Mouse (Mus musculus): Measurements from ENCODE around the gene Prpf3. TPM values are rescaled to one million over a fixed set of nuclear protein-coding genes. Genes with fewer than 3 reads are reported as not detected.

Gene Prpf3
- polyA plus RNA-seq, 1 experiment, result 100 TPM

DNA sequence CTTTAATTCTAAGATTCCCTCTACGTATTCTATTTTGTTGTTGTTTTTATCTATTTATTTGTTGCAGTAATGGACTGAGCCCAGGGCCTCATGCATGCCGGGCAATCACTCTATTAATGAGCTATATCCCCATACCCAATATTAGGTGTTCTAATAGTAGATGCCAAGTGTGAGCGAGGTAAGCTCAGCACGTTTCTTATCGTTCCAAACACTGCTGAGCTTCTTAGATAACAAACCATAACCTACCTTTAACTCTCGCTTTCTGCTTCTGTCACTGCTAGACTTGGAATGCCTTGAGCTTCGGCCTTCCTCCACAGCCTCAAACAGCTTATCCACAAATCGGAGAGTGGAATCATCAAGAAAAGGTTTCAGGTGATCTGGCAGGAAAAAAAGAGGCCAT lies 4.4 kb downstream of the Prpf3 start:
- Histone ChIP-seq H3K9me3 (replicated peaks; ENCODE audit: control insufficient read depth, insufficient read depth, low read length, poor library complexity, severe bottlenecking) (no peaks in the 10 kb centered on the region), H3K4me3 (ENCODE audit: low read depth, low read length) (no peak overlapping the region), H3K4me1 (ENCODE audit: control insufficient read depth, insufficient read depth, low read length) (no peaks in the 10 kb centered on the region), H3K36me3 (ENCODE audit: control insufficient read depth, insufficient read depth, low read length, poor library complexity, severe bottlenecking) (peaks cover 64% of the 10 kb centered on the region), H3K27me3 (ENCODE audit: control insufficient read depth, insufficient read depth, low read length, poor library complexity, severe bottlenecking) (no peaks in the 10 kb centered on the region), H3K27ac (ENCODE audit: insufficient read depth, low read length) (no peak overlapping the region), H3K9ac (ENCODE audit: low read depth, poor library complexity, severe bottlenecking) (no peak overlapping the region)
- TF ChIP-seq EP300 (IDR thresholded peaks at IDR 0.05; ENCODE audit: insufficient read depth, low read depth, low read length), result no peak
- no peak for TF ChIP-seq POLR2A (IDR thresholded peaks at IDR 0.05; ENCODE audit: insufficient read depth, low read length)
- no peak for TF ChIP-seq CTCF (IDR thresholded peaks at IDR 0.05; ENCODE audit: low read depth, low read length)

DNA sequence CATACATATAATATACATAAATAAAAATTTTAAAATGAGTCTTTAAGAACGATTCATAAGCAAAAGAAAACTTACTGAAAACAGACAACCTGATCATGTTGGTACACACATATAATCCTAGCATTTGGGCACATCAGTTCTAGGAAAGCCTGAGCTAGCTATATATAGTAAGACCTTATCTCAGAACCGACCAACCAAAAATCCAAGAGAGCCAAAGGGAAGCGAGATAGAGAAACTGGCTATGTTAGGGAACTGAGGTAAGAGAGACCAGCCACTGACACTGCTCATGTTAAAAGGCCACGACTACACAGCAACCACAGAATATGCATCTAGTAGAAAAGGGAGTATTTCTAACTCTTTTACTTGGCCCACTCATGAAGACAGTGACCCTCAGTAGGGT lies 5.1 kb downstream of the Prpf3 start:
- H3K36me3 ChIP-seq (ENCODE audit: control insufficient read depth, insufficient read depth, low read length, poor library complexity, severe bottlenecking), result peaks cover 71% of the 10 kb centered on the region
- H3K9ac ChIP-seq (ENCODE audit: low read depth, poor library complexity, severe bottlenecking), result no peak overlapping the region
- TF ChIP-seq EP300 (IDR thresholded peaks at IDR 0.05; ENCODE audit: insufficient read depth, low read depth, low read length) (no peak), POLR2A (IDR thresholded peaks at IDR 0.05; ENCODE audit: insufficient read depth, low read length) (no peak), CTCF (IDR thresholded peaks at IDR 0.05; ENCODE audit: low read depth, low read length) (no peak)

DNA sequence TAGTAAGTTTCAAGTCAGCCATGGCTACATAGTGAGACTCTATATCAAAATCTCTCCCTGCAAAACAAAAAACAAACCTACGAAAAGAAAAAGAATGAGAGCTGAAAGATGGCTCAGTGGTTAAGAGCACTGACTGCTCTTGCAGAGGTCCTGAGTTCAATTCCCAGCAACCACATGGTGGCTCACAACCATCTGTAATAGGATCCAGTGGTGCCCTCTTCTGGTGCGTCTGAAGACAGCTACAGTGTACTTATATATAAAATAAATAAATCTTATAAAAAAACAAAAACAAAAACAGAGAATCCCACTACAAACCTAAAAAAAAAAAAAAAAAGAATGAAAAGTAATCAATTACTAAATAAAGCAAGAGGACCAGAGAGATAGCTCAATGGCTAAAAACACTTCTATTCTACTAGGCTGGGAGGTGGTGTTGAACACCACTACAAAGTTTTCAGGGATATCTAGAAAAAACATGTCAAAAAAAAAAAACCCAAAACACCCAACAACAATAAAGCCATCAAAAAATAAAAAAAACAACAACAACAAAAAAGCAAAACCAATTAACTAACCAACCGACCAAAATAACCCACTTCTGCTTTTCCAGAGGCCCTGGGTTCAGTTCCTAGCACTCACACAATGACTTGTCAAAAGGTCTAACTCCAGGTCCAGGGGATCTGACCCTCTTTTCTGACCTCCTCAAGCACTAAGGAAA lies 13.0 kb downstream of the Prpf3 start:
- no peak for TF ChIP-seq EP300 (IDR thresholded peaks at IDR 0.05; ENCODE audit: insufficient read depth, low read depth, low read length)
- no peak for TF ChIP-seq CTCF (IDR thresholded peaks at IDR 0.05; ENCODE audit: low read depth, low read length)
- no peak for TF ChIP-seq POLR2A (IDR thresholded peaks at IDR 0.05; ENCODE audit: insufficient read depth, low read length)
- Histone ChIP-seq H3K36me3 (ENCODE audit: control insufficient read depth, insufficient read depth, low read length, poor library complexity, severe bottlenecking) (peaks cover 75% of the 10 kb centered on the region), H3K27me3 (ENCODE audit: control insufficient read depth, insufficient read depth, low read length, poor library complexity, severe bottlenecking) (no peaks in the 10 kb centered on the region), H3K27ac (ENCODE audit: insufficient read depth, low read length) (no peak overlapping the region), H3K9ac (ENCODE audit: low read depth, poor library complexity, severe bottlenecking) (no peak overlapping the region), H3K4me1 (ENCODE audit: control insufficient read depth, insufficient read depth, low read length) (no peaks in the 10 kb centered on the region), H3K4me3 (ENCODE audit: low read depth, low read length) (no peak overlapping the region), H3K9me3 (replicated peaks; ENCODE audit: control insufficient read depth, insufficient read depth, low read length, poor library complexity, severe bottlenecking) (no peaks in the 10 kb centered on the region)

More for the DNA sequence above, 5.1 kb downstream of the Prpf3 start:
- no peaks in the 10 kb centered on the region for H3K27me3 ChIP-seq (ENCODE audit: control insufficient read depth, insufficient read depth, low read length, poor library complexity, severe bottlenecking)
- H3K4me1 ChIP-seq (ENCODE audit: control insufficient read depth, insufficient read depth, low read length), result no peaks in the 10 kb centered on the region
- H3K9me3 ChIP-seq (replicated peaks; ENCODE audit: control insufficient read depth, insufficient read depth, low read length, poor library complexity, severe bottlenecking), result no peaks in the 10 kb centered on the region
- no peak overlapping the region for H3K27ac ChIP-seq (ENCODE audit: insufficient read depth, low read length)
- no peak overlapping the region for H3K4me3 ChIP-seq (ENCODE audit: low read depth, low read length)

DNA sequence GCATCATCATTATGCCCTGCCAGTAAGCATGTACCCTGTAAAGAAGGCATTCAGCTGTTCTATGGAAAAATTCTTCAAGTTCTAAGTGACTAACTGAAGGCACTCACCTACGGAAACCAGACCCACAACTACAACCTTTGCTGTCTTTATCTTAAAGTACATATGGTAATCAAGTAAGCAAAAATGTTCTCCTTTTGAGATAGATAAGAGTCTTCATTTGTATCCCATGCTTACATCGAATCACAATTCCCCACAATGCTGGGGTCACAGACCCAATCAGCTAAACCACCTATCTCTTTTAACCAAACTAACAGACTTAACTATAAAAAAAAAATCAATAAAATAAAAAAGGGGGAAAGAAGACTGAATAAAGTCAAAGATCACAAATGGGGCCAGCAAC lies 16.4 kb downstream of the Prpf3 start:
- Histone ChIP-seq H3K27me3 (ENCODE audit: control insufficient read depth, insufficient read depth, low read length, poor library complexity, severe bottlenecking) (no peaks in the 10 kb centered on the region), H3K36me3 (ENCODE audit: control insufficient read depth, insufficient read depth, low read length, poor library complexity, severe bottlenecking) (peaks cover 67% of the 10 kb centered on the region), H3K4me3 (ENCODE audit: low read depth, low read length) (no peak overlapping the region), H3K9ac (ENCODE audit: low read depth, poor library complexity, severe bottlenecking) (no peak overlapping the region), H3K27ac (ENCODE audit: insufficient read depth, low read length) (no peak overlapping the region), H3K9me3 (replicated peaks; ENCODE audit: control insufficient read depth, insufficient read depth, low read length, poor library complexity, severe bottlenecking) (no peaks in the 10 kb centered on the region), H3K4me1 (ENCODE audit: control insufficient read depth, insufficient read depth, low read length) (no peaks in the 10 kb centered on the region)
- TF ChIP-seq POLR2A (IDR thresholded peaks at IDR 0.05; ENCODE audit: insufficient read depth, low read length) (no peak), EP300 (IDR thresholded peaks at IDR 0.05; ENCODE audit: insufficient read depth, low read depth, low read length) (no peak), CTCF (IDR thresholded peaks at IDR 0.05; ENCODE audit: low read depth, low read length) (no peak)

DNA sequence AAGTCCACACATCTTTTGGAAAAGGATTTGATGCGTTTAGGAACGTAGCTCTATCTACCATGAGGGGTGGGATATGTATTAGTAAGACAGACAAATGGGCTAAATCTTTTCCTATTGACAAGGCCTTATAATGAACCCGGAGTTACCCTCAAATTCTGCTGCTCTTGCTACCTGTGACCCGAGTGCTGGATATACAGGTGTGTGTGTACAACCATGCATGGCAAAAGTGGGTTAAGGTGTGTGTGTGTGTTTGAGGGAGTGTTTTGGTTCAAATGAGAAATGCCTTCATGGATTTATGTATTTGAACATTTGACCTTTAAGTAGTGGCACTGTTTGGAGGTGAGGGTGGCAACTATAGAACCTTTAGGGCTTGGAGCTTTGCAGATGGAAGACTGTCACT lies 26.6 kb downstream of the Prpf3 start:
- TF ChIP-seq CTCF (IDR thresholded peaks at IDR 0.05; ENCODE audit: low read depth, low read length) (no peak), POLR2A (IDR thresholded peaks at IDR 0.05; ENCODE audit: insufficient read depth, low read length) (no peak), EP300 (IDR thresholded peaks at IDR 0.05; ENCODE audit: insufficient read depth, low read depth, low read length) (no peak)
- Histone ChIP-seq H3K4me1 (ENCODE audit: control insufficient read depth, insufficient read depth, low read length) (no peaks in the 10 kb centered on the region), H3K4me3 (ENCODE audit: low read depth, low read length) (no peak overlapping the region), H3K36me3 (ENCODE audit: control insufficient read depth, insufficient read depth, low read length, poor library complexity, severe bottlenecking) (peaks cover 57% of the 10 kb centered on the region), H3K9me3 (replicated peaks; ENCODE audit: control insufficient read depth, insufficient read depth, low read length, poor library complexity, severe bottlenecking) (no peaks in the 10 kb centered on the region), H3K27me3 (ENCODE audit: control insufficient read depth, insufficient read depth, low read length, poor library complexity, severe bottlenecking) (no peaks in the 10 kb centered on the region), H3K27ac (ENCODE audit: insufficient read depth, low read length) (no peak overlapping the region), H3K9ac (ENCODE audit: low read depth, poor library complexity, severe bottlenecking) (no peak overlapping the region)

DNA sequence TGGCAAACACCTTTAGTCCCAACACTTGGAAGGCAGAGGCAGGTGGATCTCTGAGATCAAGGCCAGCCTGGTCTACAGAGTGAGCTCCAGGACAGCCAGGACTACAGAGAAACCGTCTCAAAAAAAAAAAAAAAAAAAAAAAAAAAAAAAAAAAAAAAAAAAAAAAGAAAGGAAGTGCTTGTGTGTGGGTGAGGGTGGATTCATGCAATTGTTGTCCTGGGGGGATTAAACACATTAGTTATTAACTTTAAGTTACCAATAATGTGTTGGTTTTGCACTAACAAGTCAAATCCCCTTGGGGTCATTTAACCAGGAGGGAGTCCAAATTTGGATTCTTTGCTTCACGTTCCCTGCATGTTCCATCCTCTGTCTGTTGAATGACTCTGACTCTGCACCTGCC lies 29.4 kb downstream of the Prpf3 start:
- TF ChIP-seq CTCF (IDR thresholded peaks at IDR 0.05; ENCODE audit: low read depth, low read length) (no peak), EP300 (IDR thresholded peaks at IDR 0.05; ENCODE audit: insufficient read depth, low read depth, low read length) (no peak), POLR2A (IDR thresholded peaks at IDR 0.05; ENCODE audit: insufficient read depth, low read length) (no peak)
- H3K4me3 ChIP-seq (ENCODE audit: low read depth, low read length), result no peak overlapping the region
- no peak overlapping the region for H3K27ac ChIP-seq (ENCODE audit: insufficient read depth, low read length)
- H3K4me1 ChIP-seq (ENCODE audit: control insufficient read depth, insufficient read depth, low read length), result no peaks in the 10 kb centered on the region
- no peaks in the 10 kb centered on the region for H3K9me3 ChIP-seq (replicated peaks; ENCODE audit: control insufficient read depth, insufficient read depth, low read length, poor library complexity, severe bottlenecking)
- no peak overlapping the region for H3K9ac ChIP-seq (ENCODE audit: low read depth, poor library complexity, severe bottlenecking)
- H3K27me3 ChIP-seq (ENCODE audit: control insufficient read depth, insufficient read depth, low read length, poor library complexity, severe bottlenecking), result no peaks in the 10 kb centered on the region
- peaks cover 31% of the 10 kb centered on the region for H3K36me3 ChIP-seq (ENCODE audit: control insufficient read depth, insufficient read depth, low read length, poor library complexity, severe bottlenecking)

Data from ES-Bruce4 (cell line).